Mouse (Mus musculus) heart, adult 2 months (tissue): Measurements from ENCODE around the gene Plk2. TPM values are rescaled to one million over a fixed set of nuclear protein-coding genes. Genes with fewer than 3 reads are reported as not detected.

Experiments used
- DNase-seq, 2 experiments: peaks; one replicate each; pipeline ENCODE4 v3.0.0; 2021
- H3K27ac ChIP-seq: fragments of 200-600 bp; 2 replicates; pipeline ENCODE4 v1.8.1; 2022
- H3K27me3 ChIP-seq: fragments of 200-500 bp; 2 replicates; pipeline ENCODE4 v1.6.1; 2012; ENCODE audit warnings: mild to moderate bottlenecking, low read length, inconsistent platforms, mixed read lengths; ENCODE audit not compliant: control insufficient read depth, insufficient read depth
- H3K36me3 ChIP-seq: fragments of 200-500 bp; 2 replicates; pipeline ENCODE4 v1.6.1; 2012; ENCODE audit warnings: low read length, inconsistent platforms; ENCODE audit not compliant: control insufficient read depth, insufficient read depth
- H3K4me1 ChIP-seq: fragments of 200-500 bp; 2 replicates; pipeline ENCODE4 v1.6.1; 2011; ENCODE audit warnings: low read length; ENCODE audit not compliant: control insufficient read depth, insufficient read depth
- H3K4me3 ChIP-seq: fragments of 200-600 bp; 2 replicates; pipeline ENCODE4 v1.8.1; 2022
- H3K79me2 ChIP-seq: fragments of 200-500 bp; replicated peaks from 2 replicates; pipeline ENCODE4 v1.6.1; 2012; ENCODE audit warnings: mild to moderate bottlenecking, inconsistent platforms, low read length, moderate library complexity, mixed read lengths; ENCODE audit not compliant: control insufficient read depth, insufficient read depth
- H3K9ac ChIP-seq: fragments of 200-500 bp; 2 replicates; pipeline ENCODE4 v1.6.1; 2012; ENCODE audit warnings: low read depth, mild to moderate bottlenecking, control low read depth, inconsistent platforms, low read length, mixed read lengths
- CTCF ChIP-seq: fragments of 200-600 bp; IDR thresholded peaks from 2 replicates; pipeline ENCODE4 v1.8.1; 2022; ENCODE audit warnings: antibody characterized with exemption, mild to moderate bottlenecking, moderate library complexity
- EP300 ChIP-seq: fragments of 200-500 bp; IDR thresholded peaks from 2 replicates; pipeline ENCODE4 v1.6.1; 2011; ENCODE audit warnings: low read depth, low read length, control low read depth; ENCODE audit not compliant: insufficient read depth
- POLR2A ChIP-seq: fragments of 200-500 bp; IDR thresholded peaks from 2 replicates; pipeline ENCODE4 v1.6.1; 2011; ENCODE audit warnings: mild to moderate bottlenecking, low read depth, low read length, control low read depth; ENCODE audit not compliant: insufficient read depth
- WGBS: fragments of 180-500 bp; shearing (Covaris S2); methylation state at CpG from one replicate; pipeline ENCODE4 v1.1.7; 2018; 5-methylcytosine and 5-hydroxymethylcytosine counted together
- intact Hi-C: fragments of 180-260 bp; cut with DNase I; formaldehyde crosslinking; loops from one replicate; pipeline ENCODE4 v1.15.1; 2025
- long read RNA-seq: library from polyadenylated mRNA; stranded (forward); transcript quantifications from one replicate; pipeline ENCODE4 v2.0.0, GENCODE M21; 2021
- polyA plus RNA-seq: library from polyadenylated mRNA; depleted of rRNA; stranded (reverse); fragments of >200 nt; gene quantifications from 2 replicates; pipeline ENCODE4 v1.2.3, GENCODE M21; 2012; rRNA removed
- total RNA-seq, 2 experiments: library from RNA; stranded (reverse); gene quantifications; 2 replicates each; pipeline ENCODE4 v1.2.3; 2021

The Plk2 gene
- 10 to 100 TPM; 14.8 to 23.8 TPM for total RNA-seq
- 11.0 and 17.3 TPM in 2 replicates for polyA plus RNA-seq
- long read RNA-seq, transcript Plk2-201 (14 exons, 2,800 nt) = major isoform, 35 of 39 reads
- long read RNA-seq, partial matches to known transcripts = 1 of 39 reads
- long read RNA-seq, other reads (novel, unspliced or antisense) = 3 of 39 reads

DNA sequence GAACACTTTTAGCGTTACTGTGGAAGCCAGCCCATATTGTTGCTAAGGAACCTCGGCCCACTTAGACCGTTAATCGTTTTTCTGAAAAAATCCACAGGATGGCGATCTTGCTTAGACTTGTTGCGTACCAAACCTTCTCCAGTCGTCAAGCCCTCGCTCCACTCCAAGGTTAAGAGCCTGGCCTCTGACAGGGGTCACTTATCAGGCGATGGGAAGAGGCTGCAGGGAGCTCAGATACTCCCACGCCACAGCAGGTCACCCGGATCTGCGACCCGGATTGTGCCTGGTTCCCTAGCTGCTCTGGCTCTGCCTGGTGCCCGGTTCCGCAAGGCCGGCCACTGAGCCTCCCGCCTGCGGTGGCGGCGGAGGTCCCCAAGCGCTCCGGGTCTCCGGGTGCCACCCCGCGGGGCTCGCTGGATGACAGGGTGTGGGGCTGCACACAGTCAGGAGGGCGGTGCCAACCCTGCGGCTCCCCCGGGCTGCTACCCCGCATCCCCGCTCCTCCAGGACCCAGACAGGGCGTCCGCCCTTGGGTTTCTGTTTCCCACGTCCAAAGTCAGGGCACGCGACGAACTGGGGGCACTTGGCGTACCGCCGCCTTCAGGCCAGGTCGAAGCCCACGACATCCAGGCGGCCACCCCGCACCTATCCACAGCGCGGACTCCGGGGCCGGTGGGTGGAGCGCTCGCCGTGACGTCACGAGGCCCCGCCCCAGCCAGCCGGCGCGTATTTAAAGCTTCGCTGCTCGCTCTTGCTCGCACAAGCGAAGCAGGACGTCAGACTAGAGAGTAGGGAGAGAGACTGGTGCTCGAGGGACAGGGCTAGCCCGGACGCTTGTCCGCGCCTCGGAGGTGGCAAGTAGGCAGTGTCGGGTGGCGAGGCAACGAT, at the start of gene Plk2:
Plk2 (plus strand) TSS at position 756 of the 888 bp plus-strand sequence.
- under 1% methylated on average over 71 of the region's 71 CpGs for WGBS

DNA sequence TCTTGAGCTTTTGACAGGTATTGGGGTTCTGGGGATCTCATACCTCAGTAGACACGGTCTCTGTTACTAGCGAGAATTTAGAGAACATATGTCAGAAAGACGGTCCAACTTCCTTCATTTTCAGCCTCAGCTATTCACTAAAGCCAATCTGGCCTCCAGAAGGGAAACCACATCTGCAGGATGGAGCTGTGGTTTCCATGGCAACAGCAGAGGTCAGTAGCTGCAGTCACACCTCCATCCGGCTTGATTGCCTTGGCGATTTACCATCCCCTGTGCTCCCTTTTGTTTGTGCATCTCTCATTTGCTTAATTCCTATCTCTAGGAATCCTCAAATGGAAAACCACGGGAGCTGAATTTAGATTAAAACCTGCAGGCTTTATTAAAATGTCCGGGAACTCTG, 48.1 kb upstream of the Plk2 start:
- no peak overlapping the region for H3K4me3 ChIP-seq
- WGBS = 51% methylated on average over 7 of the region's 7 CpGs
- TF ChIP-seq CTCF (no peak), POLR2A (no peak), EP300 (no peak)
- H3K79me2 ChIP-seq = no peaks in the 10 kb centered on the region
- H3K4me1 ChIP-seq = no peaks in the 10 kb centered on the region
- no peaks in the 10 kb centered on the region for H3K27me3 ChIP-seq
- DNase-seq = no peak
- intact Hi-C loops = no loop called here
- H3K9ac ChIP-seq = no peak overlapping the region
- H3K36me3 ChIP-seq = no peaks in the 10 kb centered on the region
- no peak overlapping the region for H3K27ac ChIP-seq

More for the DNA sequence above, at the start of gene Plk2:
- Histone ChIP-seq H3K4me3 (peak within 1 kb of the TSS; percentile 78), H3K36me3 (peaks cover 16% of the 10 kb centered on the region), H3K9ac (peak within 1 kb of the TSS; percentile 92), H3K79me2 (no peaks in the 10 kb centered on the region), H3K27ac (peak within 1 kb of the TSS; percentile 95), H3K4me1 (peaks cover 3% of the 10 kb centered on the region; the same call in 1 of the 2 replicates), H3K27me3 (no peaks in the 10 kb centered on the region)
- intact Hi-C loops = loop anchor here (1.0 to 5.0 kb wide), 6 partner anchors 143 to 504 kb away; no protein-coding TSS in a partner anchor
- peak; percentile 96 to 99 for DNase-seq
- TF ChIP-seq POLR2A (peak; percentile 100), CTCF (peak; percentile 75), EP300 (peak; percentile 93)

DNA sequence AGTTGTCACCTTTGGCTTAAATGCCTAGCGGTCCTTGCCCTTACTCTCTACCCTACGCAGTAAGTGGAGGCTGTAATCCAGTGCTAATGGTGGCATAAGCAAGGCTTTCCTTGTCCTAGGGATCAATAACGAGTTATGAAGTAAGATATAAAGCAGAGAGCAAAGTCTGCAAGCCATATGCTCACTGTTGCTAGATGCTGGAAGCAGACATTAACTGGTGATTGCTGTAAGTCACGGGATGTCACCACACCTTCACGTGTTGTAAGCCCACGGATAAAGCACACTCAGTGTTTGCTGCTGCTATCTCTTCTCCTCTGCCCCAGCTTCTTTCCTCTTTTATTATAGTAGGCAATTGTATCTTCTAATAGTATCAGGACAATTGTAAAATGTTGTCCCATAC, 43.8 kb upstream of the Plk2 start:
- no peaks in the 10 kb centered on the region for H3K36me3 ChIP-seq
- no peaks in the 10 kb centered on the region for H3K79me2 ChIP-seq
- H3K4me3 ChIP-seq = no peak overlapping the region
- H3K27ac ChIP-seq = no peak overlapping the region
- DNase-seq = no peak
- no peaks in the 10 kb centered on the region for H3K27me3 ChIP-seq
- H3K9ac ChIP-seq = no peak overlapping the region
- WGBS = 75% methylated on average over 6 of the region's 6 CpGs
- no peak for TF ChIP-seq EP300
- TF ChIP-seq CTCF = no peak
- no peak for TF ChIP-seq POLR2A
- no peaks in the 10 kb centered on the region for H3K4me1 ChIP-seq
- intact Hi-C loops = no loop called here

DNA sequence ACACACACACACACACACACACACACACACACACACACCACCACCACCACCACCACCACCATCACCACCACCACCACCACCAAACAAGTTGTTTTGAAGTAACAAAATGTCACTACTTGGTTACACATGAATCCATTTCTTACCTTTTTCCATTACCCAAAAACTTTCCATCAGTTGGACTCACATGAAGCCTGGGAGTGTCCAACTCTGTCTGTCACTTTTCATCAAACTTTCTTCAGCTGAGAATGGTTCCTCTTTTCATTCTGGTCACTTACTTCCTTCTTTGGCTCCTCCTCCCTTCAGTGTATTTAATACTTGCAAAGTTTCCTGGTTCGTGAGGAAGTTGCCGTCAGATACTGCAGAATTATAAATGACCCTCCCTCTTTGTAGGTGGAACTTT, 37.9 kb upstream of the Plk2 start, which contains the start of gene Gapt:
Gapt (minus strand) TSS at position 259 of the 400 bp plus-strand sequence.
- H3K9ac ChIP-seq = no peak within 1 kb of the TSS
- H3K27ac ChIP-seq = no peak within 1 kb of the TSS
- no peak for TF ChIP-seq POLR2A
- TF ChIP-seq CTCF = no peak
- no peak for TF ChIP-seq EP300
- no peak for DNase-seq
- 57% methylated on average over 2 of the region's 2 CpGs for WGBS
- no peaks in the 10 kb centered on the region for H3K79me2 ChIP-seq
- H3K36me3 ChIP-seq = no peaks in the 10 kb centered on the region
- H3K27me3 ChIP-seq = no peaks in the 10 kb centered on the region
- H3K4me3 ChIP-seq = no peak within 1 kb of the TSS
- intact Hi-C loops = no loop called here
- no peaks in the 10 kb centered on the region for H3K4me1 ChIP-seq

DNA sequence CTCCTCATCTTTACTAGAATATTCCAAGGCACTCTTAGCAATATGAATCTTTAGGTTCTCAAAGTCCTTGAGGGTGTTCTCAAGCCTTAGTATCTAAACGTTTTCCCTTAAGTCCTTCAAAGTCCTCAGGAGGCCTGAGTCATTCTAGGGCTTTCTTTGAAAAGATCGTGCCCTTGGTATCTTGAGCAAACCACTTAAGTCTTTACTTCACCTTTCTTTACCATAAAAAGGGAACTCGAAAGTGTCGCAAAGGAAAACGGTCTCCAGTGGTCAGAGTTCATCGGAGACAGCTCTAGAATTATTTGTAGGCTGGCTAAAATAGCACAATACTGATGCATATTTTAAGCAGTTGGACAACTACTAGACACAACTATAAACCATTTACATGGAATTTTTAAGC, 31.1 kb upstream of the Plk2 start:
- Histone ChIP-seq H3K27ac (no peak overlapping the region), H3K4me3 (no peak overlapping the region), H3K79me2 (no peaks in the 10 kb centered on the region), H3K4me1 (no peaks in the 10 kb centered on the region), H3K36me3 (no peaks in the 10 kb centered on the region), H3K27me3 (no peaks in the 10 kb centered on the region), H3K9ac (no peak overlapping the region)
- intact Hi-C loops = loop anchor here (10.0 kb wide), 1 partner anchor 439 kb away; no protein-coding TSS in a partner anchor
- no peak for TF ChIP-seq POLR2A
- TF ChIP-seq CTCF = no peak
- no peak for TF ChIP-seq EP300
- 72% methylated on average over 6 of the region's 6 CpGs for WGBS
- no peak for DNase-seq

DNA sequence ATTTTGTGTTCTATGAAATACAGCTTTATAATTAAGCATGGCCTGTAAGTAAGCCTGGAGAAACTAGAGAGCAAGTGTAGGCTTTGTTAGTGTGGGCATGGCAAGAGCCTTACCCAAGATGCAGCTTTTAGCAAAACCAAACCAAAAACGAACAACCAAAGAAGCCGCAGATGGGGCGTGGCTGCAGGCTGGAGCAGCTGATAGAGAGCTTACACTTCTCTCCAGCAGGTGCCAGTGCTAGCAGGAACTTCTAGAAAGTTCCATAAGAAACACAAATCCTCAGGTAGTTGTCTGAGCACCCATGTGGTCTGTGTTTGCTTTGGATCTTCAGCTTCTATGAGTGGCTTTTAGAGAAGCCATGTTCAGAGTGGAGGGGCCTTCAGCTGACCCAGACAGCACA, 28.4 kb upstream of the Plk2 start:
- 85% methylated on average over 3 of the region's 3 CpGs for WGBS
- no peaks in the 10 kb centered on the region for H3K4me1 ChIP-seq
- H3K79me2 ChIP-seq = no peaks in the 10 kb centered on the region
- no peak for DNase-seq
- H3K36me3 ChIP-seq = no peaks in the 10 kb centered on the region
- H3K4me3 ChIP-seq = no peak overlapping the region
- TF ChIP-seq CTCF (no peak), EP300 (no peak), POLR2A (no peak)
- no peak overlapping the region for H3K9ac ChIP-seq
- no peaks in the 10 kb centered on the region for H3K27me3 ChIP-seq
- no peak overlapping the region for H3K27ac ChIP-seq
- intact Hi-C loops = loop anchor here (10.0 kb wide), 1 partner anchor 442 kb away; no protein-coding TSS in a partner anchor
